In the genomic region with DNA sequence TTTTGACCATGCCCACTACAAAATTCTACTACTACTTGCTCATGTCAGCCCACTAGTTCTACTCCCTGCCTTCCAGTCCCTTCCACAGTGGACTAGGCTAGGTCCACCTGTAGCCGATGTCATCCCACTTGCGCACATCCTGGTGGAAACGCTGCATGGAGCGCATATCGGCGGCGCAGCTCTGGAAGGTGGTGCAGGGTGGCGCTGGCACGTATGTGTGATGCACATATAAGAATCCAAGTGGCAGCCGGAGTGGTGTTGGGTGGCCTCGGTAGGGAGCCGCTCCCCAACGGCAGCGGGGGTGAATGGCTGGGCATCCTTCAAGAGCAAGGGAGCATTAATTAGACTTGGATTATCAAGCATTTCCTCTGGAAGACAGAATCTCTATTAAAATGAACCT, we compare ENCODE assay signal across 40 mouse cellular contexts. TPM values are rescaled to one million over a fixed set of nuclear protein-coding genes. Genes with fewer than 3 reads are reported as not detected.
"Had no signal": no experiment of that assay in that cellular context is flagged by ENCODE, and none has a peak within 500 bp of the region (broad histone marks: within the 10 kb centered on the region; RNA-seq: fewer than 3 reads in every experiment).

No protein-coding gene starts in this region.

- H3K27ac ChIP-seq: limb, embryonic 10.5 days; limb, embryonic 12.5 days; limb, embryonic 13.5 days; limb, embryonic 15.5 days; liver, embryonic 12.5 days; liver, embryonic 13.5 days; liver, embryonic 14.5 days; liver, embryonic 15.5 days; lung, embryonic 15.5 days; macrophage; midbrain, embryonic 10.5 days; midbrain, embryonic 12.5 days; midbrain, embryonic 13.5 days; midbrain, embryonic 15.5 days; neural tube, embryonic 12.5 days had no signal

- H3K27me3 ChIP-seq: liver, embryonic 15.5 days; megakaryocyte, embryonic 14.5 days had no signal

- DNase-seq: left cerebral cortex, postnatal 4 days; liver; liver, embryonic 13.5 days; liver, postnatal 0 days; lung, adult 18-20 months; lung, adult 2 months; lung, embryonic 14.5 days; lung, postnatal 10 days; lung, postnatal 14 days; lung, postnatal 36 days; lung, postnatal 4 days; midbrain, embryonic 14.5 days had no signal

- H3K4me1 ChIP-seq: limb, embryonic 10.5 days; limb, embryonic 12.5 days; limb, embryonic 13.5 days; limb, embryonic 15.5 days; lung, embryonic 15.5 days; midbrain, embryonic 10.5 days; midbrain, embryonic 12.5 days; midbrain, embryonic 13.5 days; midbrain, embryonic 15.5 days; neural tube, embryonic 12.5 days had no signal

- H3K9me3 ChIP-seq: limb, embryonic 10.5 days; limb, embryonic 12.5 days; limb, embryonic 13.5 days; limb, embryonic 15.5 days; liver, embryonic 12.5 days; liver, embryonic 13.5 days; liver, embryonic 15.5 days; lung, embryonic 15.5 days; megakaryocyte, embryonic 14.5 days; midbrain, embryonic 10.5 days; midbrain, embryonic 12.5 days; midbrain, embryonic 13.5 days; midbrain, embryonic 15.5 days; neural tube, embryonic 12.5 days had no signal

- H3K36me3 ChIP-seq: limb, embryonic 10.5 days; limb, embryonic 12.5 days; limb, embryonic 13.5 days; limb, embryonic 15.5 days; liver, embryonic 12.5 days; liver, embryonic 13.5 days; liver, embryonic 15.5 days; lung, embryonic 15.5 days; midbrain, embryonic 10.5 days; midbrain, embryonic 12.5 days; midbrain, embryonic 13.5 days; midbrain, embryonic 15.5 days; neural tube, embryonic 12.5 days had no signal

- H3K4me3 ChIP-seq: limb, embryonic 10.5 days; limb, embryonic 12.5 days; limb, embryonic 13.5 days; limb, embryonic 15.5 days; liver, embryonic 12.5 days; liver, embryonic 13.5 days; liver, embryonic 15.5 days; lung, embryonic 15.5 days; megakaryocyte, embryonic 14.5 days; midbrain, embryonic 10.5 days; midbrain, embryonic 12.5 days; midbrain, embryonic 13.5 days; midbrain, embryonic 15.5 days; myocyte; neural tube, embryonic 12.5 days had no signal

RNA-seq across cellular contexts. Expression of a gene that starts 7.2 kb away (rescaled TPM):
- total RNA-seq: left cerebral cortex, postnatal 10 days; left cerebral cortex, postnatal 14 days; left cerebral cortex, postnatal 25 days; left cerebral cortex, postnatal 36 days; left cerebral cortex, postnatal 4 days; midbrain, postnatal 0 days had no signal
- polyA plus RNA-seq: limb, embryonic 10.5 days; limb, embryonic 11.5 days; limb, embryonic 12.5 days; lung, embryonic 16.5 days; macrophage; midbrain, embryonic 10.5 days; midbrain, embryonic 11.5 days; midbrain, embryonic 12.5 days; midbrain, embryonic 13.5 days; midbrain, embryonic 14.5 days; midbrain, embryonic 15.5 days; midbrain, embryonic 16.5 days; midbrain, postnatal 0 days; myocyte; neural tube, embryonic 11.5 days; neural tube, embryonic 12.5 days had no signal

RNA-seq across cellular contexts. Expression of a gene that starts 13.4 kb away (rescaled TPM):
- polyA plus RNA-seq: myocyte had no signal

RNA-seq across cellular contexts. Expression of a gene that starts 35.8 kb away (rescaled TPM):
- total RNA-seq: left cerebral cortex, postnatal 14 days; left cerebral cortex, postnatal 25 days; left cerebral cortex, postnatal 36 days; megakaryocyte, adult 5-6 weeks; monocyte, adult 5-6 weeks had no signal
- polyA plus RNA-seq: limb, embryonic 10.5 days; limb, embryonic 11.5 days; limb, embryonic 12.5 days had no signal
